Mouse (Mus musculus) E14TG2a.4 (cell line): Measurements from ENCODE around the gene Bmpr1b.

Experiments
- CTCF ChIP-seq: conservative IDR thresholded peaks from 2 replicates; pipeline ENCODE4 v1.5.1; 2014; ENCODE audit warnings: low read length
- NANOG ChIP-seq: IDR thresholded peaks from 2 replicates; pipeline ENCODE4 v1.6.1; 2014; ENCODE audit warnings: borderline replicate concordance, low read length, mixed read lengths

DNA sequence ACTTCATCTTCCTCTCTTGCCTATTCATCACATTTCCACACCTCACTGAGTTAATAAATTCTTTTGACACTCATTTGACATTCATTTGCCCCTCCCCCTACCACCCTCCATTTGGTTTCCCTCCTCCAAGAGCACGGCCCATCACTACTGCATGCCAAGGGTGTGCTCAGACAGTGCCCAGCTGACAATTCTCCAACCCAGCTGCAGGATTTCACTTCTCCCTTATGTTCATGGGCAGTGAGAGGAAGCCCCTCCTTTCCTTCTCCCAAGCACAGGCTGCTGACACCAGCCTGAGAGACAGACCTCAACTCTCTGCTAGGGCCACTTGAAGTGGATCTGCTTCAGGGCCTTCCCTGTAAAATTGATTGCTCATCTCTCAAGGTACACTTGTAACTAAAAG, 371.4 kb downstream of the Bmpr1b start:
- TF ChIP-seq CTCF, result no peak
- no peak for TF ChIP-seq NANOG
